Mouse (Mus musculus) stomach, embryonic 15.5 days (tissue): ENCODE data around the gene Il34. TPM values are rescaled to one million over a fixed set of nuclear protein-coding genes. Genes with fewer than 3 reads are reported as not detected.

Experiments used
- ATAC-seq: fragments of 200-750 bp; cut with Nextera tagmentation; 2 replicates; pipeline ENCODE4 v1.8.0; 2017; ENCODE audit warnings: low read depth, moderate number of reproducible peaks, moderate TSS enrichment; ENCODE audit not compliant: insufficient read depth, low FRiP score
- H3K27ac ChIP-seq: fragments of 300-500 bp; sonication (generic); 2 replicates; pipeline ENCODE4 v1.5.1; 2015; ENCODE audit warnings: mild to moderate bottlenecking, inconsistent platforms
- H3K27me3 ChIP-seq: fragments of 300-500 bp; sonication (generic); replicated peaks from 2 replicates; pipeline ENCODE4 v1.6.1; 2015; ENCODE audit warnings: inconsistent platforms
- H3K36me3 ChIP-seq: fragments of 300-500 bp; sonication (generic); 2 replicates; pipeline ENCODE4 v1.6.1; 2015; ENCODE audit warnings: inconsistent platforms
- H3K4me1 ChIP-seq: fragments of 300-500 bp; sonication (generic); 2 replicates; pipeline ENCODE4 v1.6.1; 2015; ENCODE audit warnings: inconsistent platforms
- H3K4me2 ChIP-seq: fragments of 300-500 bp; sonication (generic); 2 replicates; pipeline ENCODE4 v1.6.1; 2015; ENCODE audit warnings: mild to moderate bottlenecking, inconsistent platforms
- H3K4me3 ChIP-seq: fragments of 300-500 bp; sonication (generic); replicated peaks from 2 replicates; pipeline ENCODE4 v1.5.1; 2015; ENCODE audit warnings: inconsistent platforms
- H3K9ac ChIP-seq: fragments of 300-500 bp; sonication (generic); 2 replicates; pipeline ENCODE4 v1.6.1; 2015; ENCODE audit warnings: inconsistent platforms
- H3K9me3 ChIP-seq: fragments of 300-500 bp; sonication (generic); 2 replicates; pipeline ENCODE4 v1.6.1; 2016; ENCODE audit warnings: inconsistent platforms
- WGBS: fragments of 180-500 bp; shearing (Covaris S2); methylation state at CpG from one replicate; pipeline ENCODE4 v1.1.7; 2015; 5-methylcytosine and 5-hydroxymethylcytosine counted together
- polyA plus RNA-seq: library from polyadenylated mRNA; unstranded; fragments of >200 nt; fragmentation: Nextera tagmentation; extraction: Ambion mirVana; gene quantifications from 2 replicates; pipeline ENCODE4 v1.2.1, GENCODE M21; 2015

Gene Il34
- polyA plus RNA-seq, 1 experiment from 2014 or later, result 3.2 TPM

GRCm38 (mm10) chr8:110824861-110825260 is 19.1 kb upstream of the Il34 start:
- 84% methylated on average over 1 of the region's 1 CpGs for WGBS
- peaks cover 86% of the 10 kb centered on the region for H3K36me3 ChIP-seq

GRCm38 (mm10) chr8:110821960-110822359 is 16.2 kb upstream of the Il34 start:
- Histone ChIP-seq H3K4me1 (no peaks in the 10 kb centered on the region), H3K36me3 (peaks cover 86% of the 10 kb centered on the region), H3K27ac (no peak overlapping the region), H3K4me3 (no peak overlapping the region), H3K9ac (no peak overlapping the region), H3K4me2 (no peak overlapping the region), H3K27me3 (no peaks in the 10 kb centered on the region), H3K9me3 (no peaks in the 10 kb centered on the region)
- no peak for ATAC-seq
- WGBS, result 87% methylated on average over 3 of the region's 3 CpGs

More at GRCm38 (mm10) chr8:110824861-110825260, 19.1 kb upstream of the Il34 start:
- no peak overlapping the region for H3K4me2 ChIP-seq
- no peaks in the 10 kb centered on the region for H3K4me1 ChIP-seq
- no peak overlapping the region for H3K4me3 ChIP-seq
- ATAC-seq, result no peak
- no peaks in the 10 kb centered on the region for H3K27me3 ChIP-seq
- H3K9ac ChIP-seq, result no peak overlapping the region
- no peak overlapping the region for H3K27ac ChIP-seq
- no peaks in the 10 kb centered on the region for H3K9me3 ChIP-seq

GRCm38 (mm10) chr8:110820257-110820656 is 14.5 kb upstream of the Il34 start:
- Histone ChIP-seq H3K27me3 (no peaks in the 10 kb centered on the region), H3K9me3 (no peaks in the 10 kb centered on the region), H3K4me3 (no peak overlapping the region), H3K27ac (no peak overlapping the region), H3K36me3 (peaks cover 85% of the 10 kb centered on the region), H3K4me1 (no peaks in the 10 kb centered on the region), H3K4me2 (no peak overlapping the region), H3K9ac (no peak overlapping the region)
- WGBS, result 90% methylated on average over 2 of the region's 2 CpGs
- no peak for ATAC-seq

- Histone ChIP-seq H3K9me3 (no peaks in the 10 kb centered on the region), H3K9ac (no peak overlapping the region), H3K4me3 (no peak overlapping the region), H3K4me2 (no peak overlapping the region), H3K36me3 (peaks cover 85% of the 10 kb centered on the region), H3K27me3 (no peaks in the 10 kb centered on the region), H3K4me1 (no peaks in the 10 kb centered on the region), H3K27ac (no peak overlapping the region)
- no peak for ATAC-seq
- 78% methylated on average over 3 of the region's 3 CpGs for whole genome bisulfite sequencing
These were observed 12.9 kb upstream of the Il34 start for GRCm38 (mm10) chr8:110818593-110818992.

- no peak for ATAC-seq
- no peak overlapping the region for H3K4me2 ChIP-seq
These were observed 11.3 kb upstream of the Il34 start for GRCm38 (mm10) chr8:110816990-110817389.

GRCm38 (mm10) chr8:110815308-110815707 is 9.6 kb upstream of the Il34 start:
- Histone ChIP-seq H3K36me3 (peaks cover 85% of the 10 kb centered on the region), H3K4me1 (no peaks in the 10 kb centered on the region), H3K4me3 (no peak overlapping the region), H3K27ac (no peak overlapping the region), H3K27me3 (no peaks in the 10 kb centered on the region), H3K9ac (no peak overlapping the region), H3K4me2 (no peak overlapping the region), H3K9me3 (no peaks in the 10 kb centered on the region)
- ATAC-seq, result no peak
- 65% methylated on average over 3 of the region's 3 CpGs for WGBS

More at GRCm38 (mm10) chr8:110816990-110817389, 11.3 kb upstream of the Il34 start:
- H3K9me3 ChIP-seq, result no peaks in the 10 kb centered on the region
- H3K4me1 ChIP-seq, result no peaks in the 10 kb centered on the region
- no peak overlapping the region for H3K9ac ChIP-seq
- H3K27ac ChIP-seq, result no peak overlapping the region
- peaks cover 88% of the 10 kb centered on the region for H3K36me3 ChIP-seq
- WGBS, result 92% methylated on average over 1 of the region's 1 CpGs
- H3K4me3 ChIP-seq, result no peak overlapping the region
- no peaks in the 10 kb centered on the region for H3K27me3 ChIP-seq

- Histone ChIP-seq H3K27me3 (no peaks in the 10 kb centered on the region), H3K4me2 (no peak overlapping the region), H3K27ac (no peak overlapping the region), H3K4me3 (no peak overlapping the region), H3K9me3 (no peaks in the 10 kb centered on the region), H3K4me1 (peaks cover 4% of the 10 kb centered on the region; the same call in 1 of the 2 replicates), H3K9ac (no peak overlapping the region), H3K36me3 (peaks cover 77% of the 10 kb centered on the region)
- ATAC-seq, result no peak
- 90% methylated on average over 7 of the region's 7 CpGs for WGBS
These were observed 7.5 kb upstream of the Il34 start for GRCm38 (mm10) chr8:110813081-110813812.

GRCm38 (mm10) chr8:110812349-110813080 is 6.8 kb upstream of the Il34 start:
- no peak for ATAC-seq
- H3K36me3 ChIP-seq, result peaks cover 70% of the 10 kb centered on the region
- H3K27ac ChIP-seq, result no peak overlapping the region
- no peak overlapping the region for H3K4me2 ChIP-seq
- 94% methylated on average over 7 of the region's 7 CpGs for WGBS
- H3K4me3 ChIP-seq, result no peak overlapping the region
- H3K9me3 ChIP-seq, result no peaks in the 10 kb centered on the region
- no peaks in the 10 kb centered on the region for H3K27me3 ChIP-seq
- H3K4me1 ChIP-seq, result peaks cover 4% of the 10 kb centered on the region; the same call in 1 of the 2 replicates
- H3K9ac ChIP-seq, result no peak overlapping the region

- Histone ChIP-seq H3K27ac (no peak overlapping the region), H3K9ac (no peak overlapping the region), H3K9me3 (no peaks in the 10 kb centered on the region), H3K4me3 (no peak overlapping the region), H3K4me1 (peaks cover 4% of the 10 kb centered on the region; the same call in 1 of the 2 replicates), H3K27me3 (no peaks in the 10 kb centered on the region), H3K36me3 (peaks cover 64% of the 10 kb centered on the region), H3K4me2 (no peak overlapping the region)
- no peak for ATAC-seq
- WGBS, result 88% methylated on average over 7 of the region's 7 CpGs
These were observed 6.1 kb upstream of the Il34 start for GRCm38 (mm10) chr8:110811793-110812192.

GRCm38 (mm10) chr8:110811116-110811515 is 5.4 kb upstream of the Il34 start:
- H3K9me3 ChIP-seq, result no peaks in the 10 kb centered on the region

GRCm38 (mm10) chr8:110810481-110811065 is 4.8 kb upstream of the Il34 start:
- Histone ChIP-seq H3K4me2 (no peak overlapping the region), H3K27me3 (no peaks in the 10 kb centered on the region), H3K27ac (no peak overlapping the region), H3K36me3 (peaks cover 54% of the 10 kb centered on the region), H3K9ac (no peak overlapping the region), H3K4me1 (peaks cover 8% of the 10 kb centered on the region), H3K9me3 (no peaks in the 10 kb centered on the region), H3K4me3 (no peak overlapping the region)
- WGBS, result 83% methylated on average over 7 of the region's 7 CpGs
- no peak for ATAC-seq

More at GRCm38 (mm10) chr8:110811116-110811515, 5.4 kb upstream of the Il34 start:
- Histone ChIP-seq H3K4me3 (no peak overlapping the region), H3K4me2 (no peak overlapping the region), H3K27ac (no peak overlapping the region), H3K36me3 (peaks cover 58% of the 10 kb centered on the region), H3K4me1 (peaks cover 4% of the 10 kb centered on the region; the same call in 1 of the 2 replicates), H3K27me3 (no peaks in the 10 kb centered on the region), H3K9ac (no peak overlapping the region)
- 95% methylated on average over 3 of the region's 3 CpGs for WGBS
- no peak for ATAC-seq

GRCm38 (mm10) chr8:110809831-110810230 is 4.1 kb upstream of the Il34 start:
- H3K4me3 ChIP-seq, result no peak overlapping the region
- no peak overlapping the region for H3K27ac ChIP-seq
- no peak for ATAC-seq
- no peak overlapping the region for H3K4me2 ChIP-seq
- no peaks in the 10 kb centered on the region for H3K9me3 ChIP-seq
- H3K36me3 ChIP-seq, result peaks cover 49% of the 10 kb centered on the region
- 35% methylated on average over 2 of the region's 2 CpGs for WGBS
- peaks cover 10% of the 10 kb centered on the region for H3K4me1 ChIP-seq
- H3K27me3 ChIP-seq, result no peaks in the 10 kb centered on the region
- H3K9ac ChIP-seq, result no peak overlapping the region
